Mouse (Mus musculus) hindbrain, embryonic 14.5 days (tissue): ENCODE data around the gene AC141477.1. TPM values are rescaled to one million over a fixed set of nuclear protein-coding genes. Genes with fewer than 3 reads are reported as not detected.

Source experiments
- ATAC-seq: fragments of 200-750 bp; cut with Nextera tagmentation; 2 replicates; pipeline ENCODE4 v1.8.0; 2017; ENCODE audit warnings: moderate number of reproducible peaks, mild to moderate bottlenecking, moderate TSS enrichment, moderate library complexity; ENCODE audit not compliant: low FRiP score
- DNase-seq: peaks from one replicate; pipeline ENCODE4 v3.0.0-alpha.2; 2015; ENCODE audit warnings: low spot score
- H3K27ac ChIP-seq: fragments of 300-500 bp; sonication (generic); 2 replicates; pipeline ENCODE4 v1.5.1; 2014; ENCODE audit warnings: mild to moderate bottlenecking, moderate library complexity
- H3K27me3 ChIP-seq: fragments of 300-500 bp; sonication (generic); 2 replicates; pipeline ENCODE4 v1.6.1; 2014; ENCODE audit warnings: mild to moderate bottlenecking, low read length, mixed read lengths; ENCODE audit not compliant: control insufficient read depth, insufficient read depth
- H3K36me3 ChIP-seq: fragments of 300-500 bp; sonication (generic); replicated peaks from 2 replicates; pipeline ENCODE4 v1.6.1; 2014; ENCODE audit not compliant: control insufficient read depth, insufficient read depth
- H3K4me1 ChIP-seq: fragments of 300-500 bp; sonication (generic); replicated peaks from 2 replicates; pipeline ENCODE4 v1.6.1; 2014; ENCODE audit warnings: antibody characterized with exemption, low read length, mixed read lengths; ENCODE audit not compliant: control insufficient read depth, insufficient read depth
- H3K4me2 ChIP-seq: fragments of 300-500 bp; sonication (generic); replicated peaks from 2 replicates; pipeline ENCODE4 v1.6.1; 2014; ENCODE audit warnings: mild to moderate bottlenecking, moderate library complexity
- H3K4me3 ChIP-seq: fragments of 300-500 bp; sonication (generic); replicated peaks from 2 replicates; pipeline ENCODE4 v1.5.1; 2014; ENCODE audit warnings: mild to moderate bottlenecking, low read length
- H3K9ac ChIP-seq: fragments of 300-500 bp; sonication (generic); 2 replicates; pipeline ENCODE4 v1.6.1; 2014
- H3K9me3 ChIP-seq: fragments of 300-500 bp; sonication (generic); 2 replicates; pipeline ENCODE4 v1.6.1; 2016; ENCODE audit warnings: low read length; ENCODE audit not compliant: control insufficient read depth
- WGBS: fragments of 180-500 bp; shearing (Covaris S2); extraction: QIAGEN DNeasy Blood & Tissue Kit; methylation state at CpG from one replicate; pipeline ENCODE4 v1.1.7; 2014; 5-methylcytosine and 5-hydroxymethylcytosine counted together
- polyA plus RNA-seq: library from polyadenylated mRNA; unstranded; fragments of >200 nt; fragmentation: Nextera tagmentation; extraction: Ambion mirVana; gene quantifications from 2 replicates; pipeline ENCODE4 v1.2.1, GENCODE M21; 2014

Gene AC141477.1
- polyA plus RNA-seq, 1 experiment from 2014 or later = not detected

- Histone ChIP-seq H3K4me2 (no peak overlapping the region), H3K4me3 (no peak overlapping the region), H3K27me3 (no peaks in the 10 kb centered on the region), H3K9ac (no peak overlapping the region), H3K4me1 (no peaks in the 10 kb centered on the region), H3K9me3 (no peaks in the 10 kb centered on the region), H3K36me3 (peaks cover 24% of the 10 kb centered on the region), H3K27ac (no peak overlapping the region)
- ATAC-seq = no peak
- 95% methylated on average over 7 of the region's 7 CpGs for WGBS
- DNase-seq = no peak
These were observed 22.1 kb upstream of the AC141477.1 start for GRCm38 (mm10) chr10:76462312-76462711.

- ATAC-seq = no peak
- Histone ChIP-seq H3K4me1 (no peaks in the 10 kb centered on the region), H3K36me3 (peaks cover 24% of the 10 kb centered on the region), H3K9ac (no peak overlapping the region), H3K9me3 (no peaks in the 10 kb centered on the region), H3K4me2 (no peak overlapping the region), H3K27ac (no peak overlapping the region), H3K27me3 (no peaks in the 10 kb centered on the region), H3K4me3 (no peak overlapping the region)
- WGBS = 100% methylated on average over 1 of the region's 1 CpGs
- no peak for DNase-seq
These were observed 21.0 kb upstream of the AC141477.1 start for GRCm38 (mm10) chr10:76461255-76461654.

GRCm38 (mm10) chr10:76455289-76455688, 15.0 kb upstream of the AC141477.1 start:
- Histone ChIP-seq H3K36me3 (no peaks in the 10 kb centered on the region), H3K4me2 (no peak overlapping the region), H3K4me3 (no peak overlapping the region), H3K27ac (no peak overlapping the region), H3K9me3 (no peaks in the 10 kb centered on the region), H3K27me3 (no peaks in the 10 kb centered on the region), H3K9ac (no peak overlapping the region), H3K4me1 (no peaks in the 10 kb centered on the region)
- DNase-seq (peak; percentile 57), ATAC-seq (no peak)
- 65% methylated on average over 5 of the region's 5 CpGs for WGBS

GRCm38 (mm10) chr10:76448851-76449250, 8.6 kb upstream of the AC141477.1 start, which contains the start of gene 2610028H24Rik:
Gene 2610028H24Rik (plus strand): TSS chr10:76449081.
- Histone ChIP-seq H3K9ac (no peak within 1 kb of the TSS), H3K4me1 (no peaks in the 10 kb centered on the region), H3K36me3 (no peaks in the 10 kb centered on the region), H3K27ac (no peak within 1 kb of the TSS), H3K27me3 (no peaks in the 10 kb centered on the region), H3K4me2 (no peak within 1 kb of the TSS), H3K4me3 (no peak within 1 kb of the TSS), H3K9me3 (no peaks in the 10 kb centered on the region)
- ATAC-seq (no peak), DNase-seq (no peak)
- WGBS = 58% methylated on average over 5 of the region's 5 CpGs

- no peak overlapping the region for H3K9ac ChIP-seq
- ATAC-seq (no peak), DNase-seq (no peak)
- no peaks in the 10 kb centered on the region for H3K27me3 ChIP-seq
- H3K9me3 ChIP-seq = no peaks in the 10 kb centered on the region
- no peak overlapping the region for H3K4me2 ChIP-seq
- no peak overlapping the region for H3K4me3 ChIP-seq
- H3K4me1 ChIP-seq = peaks cover 6% of the 10 kb centered on the region
- no peaks in the 10 kb centered on the region for H3K36me3 ChIP-seq
- WGBS = 88% methylated on average over 15 of the region's 15 CpGs
- H3K27ac ChIP-seq = no peak overlapping the region
These were observed 7.4 kb upstream of the AC141477.1 start for GRCm38 (mm10) chr10:76447406-76448229.

GRCm38 (mm10) chr10:76445996-76446681, 5.9 kb upstream of the AC141477.1 start:
- Histone ChIP-seq H3K27me3 (no peaks in the 10 kb centered on the region), H3K4me2 (no peak overlapping the region), H3K9me3 (no peaks in the 10 kb centered on the region), H3K4me3 (no peak overlapping the region), H3K27ac (no peak overlapping the region), H3K9ac (no peak overlapping the region), H3K4me1 (peaks cover 6% of the 10 kb centered on the region), H3K36me3 (no peaks in the 10 kb centered on the region)
- ATAC-seq = no peak
- 81% methylated on average over 4 of the region's 4 CpGs for WGBS
- DNase-seq = no peak

GRCm38 (mm10) chr10:76442178-76443088, 2.2 kb upstream of the AC141477.1 start, which contains the start of gene Pcnt:
Gene Pcnt (minus strand): TSS chr10:76442786.
- ATAC-seq = peak; percentile 99
- peaks cover 13% of the 10 kb centered on the region for H3K36me3 ChIP-seq
- H3K4me3 ChIP-seq = peak within 1 kb of the TSS; percentile 93
- H3K4me2 ChIP-seq = peak within 1 kb of the TSS; percentile 89
- peaks cover 6% of the 10 kb centered on the region for H3K4me1 ChIP-seq
- peak; percentile 97 for DNase-seq
- H3K9me3 ChIP-seq = no peaks in the 10 kb centered on the region
- H3K27ac ChIP-seq = peak within 1 kb of the TSS; percentile 91
- WGBS = under 1% methylated on average over 77 of the region's 78 CpGs
- H3K27me3 ChIP-seq = no peaks in the 10 kb centered on the region
- H3K9ac ChIP-seq = peak within 1 kb of the TSS; percentile 82

GRCm38 (mm10) chr10:76439107-76439890, 945 bp downstream of the AC141477.1 start:
- Histone ChIP-seq H3K9ac (no peak overlapping the region), H3K4me1 (peaks cover 6% of the 10 kb centered on the region), H3K27me3 (no peaks in the 10 kb centered on the region), H3K4me2 (no peak overlapping the region), H3K36me3 (peaks cover 39% of the 10 kb centered on the region), H3K4me3 (no peak overlapping the region), H3K27ac (no peak overlapping the region), H3K9me3 (no peaks in the 10 kb centered on the region)
- ATAC-seq = no peak
- 97% methylated on average over 9 of the region's 9 CpGs for WGBS
- no peak for DNase-seq
